Mouse (Mus musculus) left cerebral cortex, adult 2 months (tissue): ENCODE measurements around the gene Lsamp. TPM values are rescaled to one million over a fixed set of nuclear protein-coding genes. Genes with fewer than 3 reads are reported as not detected.

Source experiments
- DNase-seq, 2 experiments: peaks; one replicate each; pipeline ENCODE4 v3.0.0; 2021 to 2022; ENCODE audit warnings: low spot score in 2 of 2, mixed read lengths in 1 of 2; ENCODE audit errors: extremely low spot score in 1 of 2
- H3K27ac ChIP-seq: fragments of 200-600 bp; 2 replicates; pipeline ENCODE4 v1.8.1; 2022
- H3K4me3 ChIP-seq: fragments of 200-600 bp; 2 replicates; pipeline ENCODE4 v1.8.1; 2022
- CTCF ChIP-seq: fragments of 200-600 bp; IDR thresholded peaks from 2 replicates; pipeline ENCODE4 v1.8.1; 2022; ENCODE audit warnings: antibody characterized with exemption, mild to moderate bottlenecking, moderate library complexity
- intact Hi-C: fragments of 180-260 bp; cut with DNase I; formaldehyde crosslinking; loops from one replicate; pipeline ENCODE4 v1.15.1; 2025
- total RNA-seq, 2 experiments: library from RNA; stranded (reverse); gene quantifications; 2 replicates each; pipeline ENCODE4 v1.2.3; 2021

The Lsamp gene
- total RNA-seq, 2 experiments from 2014 or later, result 245 to 265 TPM

DNA sequence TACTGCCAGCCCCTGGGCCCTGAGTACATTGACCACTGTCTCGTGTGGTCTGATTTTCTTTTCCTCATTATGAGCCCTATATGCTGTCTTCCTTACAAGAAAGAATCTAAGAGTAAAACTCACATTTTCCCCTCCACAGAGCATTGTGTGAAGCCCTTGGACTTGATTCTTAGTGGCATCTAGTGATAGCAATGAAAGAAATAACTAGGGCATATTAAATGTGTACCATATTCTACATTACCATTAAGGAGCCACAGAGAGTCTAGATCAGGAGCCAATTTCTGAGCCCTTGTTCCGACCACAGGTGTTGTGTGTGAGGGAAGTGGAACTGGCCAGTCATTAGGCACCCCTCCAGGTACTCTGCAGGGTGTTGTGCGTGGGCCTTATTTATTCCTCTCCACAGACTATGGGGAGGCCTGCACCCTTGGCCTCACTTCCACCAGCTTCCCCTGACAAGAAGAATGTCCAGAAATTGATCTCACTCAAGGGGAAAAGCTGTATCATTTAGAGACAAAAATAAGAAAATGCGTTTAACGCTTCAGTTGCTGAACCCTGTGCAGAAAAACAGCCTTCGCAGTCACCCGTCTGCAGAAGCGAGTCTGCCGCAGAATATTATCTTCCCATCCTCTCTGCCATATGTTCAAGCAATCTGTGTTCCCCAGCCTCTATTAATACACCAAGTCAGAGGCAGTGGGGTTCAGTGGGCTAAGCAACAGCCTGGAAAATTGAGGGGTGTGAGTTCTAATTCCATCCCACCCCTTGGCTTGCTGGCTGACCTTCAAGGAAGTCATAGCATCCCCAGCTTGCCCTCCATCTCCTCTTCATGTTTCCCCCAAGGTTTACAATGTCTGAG is 2032.9 kb downstream of the Lsamp start:
- Histone ChIP-seq H3K4me3 (no peak overlapping the region), H3K27ac (no peak overlapping the region)
- no peak for TF ChIP-seq CTCF
- intact Hi-C loops, result no loop called here
- no peak for DNase-seq

DNA sequence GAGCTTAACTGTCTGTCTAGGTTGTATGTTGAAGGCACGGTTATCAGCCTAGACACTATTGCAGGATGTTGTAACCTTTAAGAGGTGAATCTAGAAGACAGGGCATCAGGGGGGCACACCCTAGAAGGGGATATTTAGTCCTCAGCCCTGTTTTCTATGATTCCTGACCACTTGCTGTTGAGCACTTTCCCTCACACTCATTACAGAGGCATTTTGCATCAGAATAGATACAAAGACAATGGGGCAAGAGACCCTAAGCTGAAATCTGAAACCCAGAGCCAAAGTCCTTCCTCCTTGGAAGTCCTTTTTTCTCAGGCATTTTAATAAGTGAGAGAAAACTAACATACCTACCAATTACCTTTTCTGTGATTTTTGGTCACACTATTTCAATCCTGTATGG is 2038.4 kb downstream of the Lsamp start:
- no peak for TF ChIP-seq CTCF
- intact Hi-C loops, result no loop called here
- DNase-seq, result no peak
- Histone ChIP-seq H3K4me3 (no peak overlapping the region), H3K27ac (no peak overlapping the region)

DNA sequence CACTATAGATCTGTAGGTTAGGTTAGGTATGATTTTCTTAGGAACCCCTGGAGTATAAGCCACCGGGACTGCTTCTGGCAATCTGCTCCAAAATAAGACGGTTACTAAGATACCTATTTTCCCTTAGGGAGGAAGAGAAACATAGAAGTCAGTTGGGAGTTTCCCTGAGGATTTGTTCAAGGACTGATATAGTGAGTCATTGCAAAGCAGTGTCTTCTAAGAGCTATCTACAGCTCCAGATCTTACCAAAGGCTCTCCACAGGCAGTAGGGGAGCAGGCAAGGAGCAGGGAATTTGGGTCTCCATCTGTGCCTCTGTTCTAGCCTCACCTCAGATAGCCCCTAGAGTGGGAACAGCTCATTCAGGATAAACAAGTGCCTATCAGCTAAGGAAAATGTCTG is 2047.9 kb downstream of the Lsamp start:
- 0 out of 2 replicates have a peak overlapping the region, but pooled peaks have one; percentile 1 for H3K27ac ChIP-seq
- no peak overlapping the region for H3K4me3 ChIP-seq
- no peak for TF ChIP-seq CTCF
- intact Hi-C loops, result no loop called here
- no peak for DNase-seq

DNA sequence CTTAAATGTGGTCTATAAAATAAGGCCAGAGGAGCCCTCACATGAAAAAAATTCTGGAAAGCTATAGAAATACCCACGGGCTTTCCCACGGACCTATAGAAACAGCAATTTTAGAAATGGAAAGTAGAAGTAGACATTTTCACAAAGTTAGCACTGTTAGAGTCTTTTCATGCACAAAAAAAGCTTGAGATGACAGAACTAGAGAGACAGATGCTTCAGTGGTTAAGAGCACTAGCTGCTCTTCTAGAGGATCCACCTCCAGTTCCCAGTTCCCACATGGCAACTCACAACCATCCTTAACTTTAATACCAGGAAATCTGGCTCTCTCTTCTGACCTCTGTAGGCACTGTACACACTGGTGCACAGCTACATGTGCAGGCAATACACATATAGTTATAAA is 2049.3 kb downstream of the Lsamp start:
- no peak for DNase-seq
- intact Hi-C loops, result no loop called here
- Histone ChIP-seq H3K4me3 (no peak overlapping the region), H3K27ac (no peak overlapping the region)
- no peak for TF ChIP-seq CTCF

DNA sequence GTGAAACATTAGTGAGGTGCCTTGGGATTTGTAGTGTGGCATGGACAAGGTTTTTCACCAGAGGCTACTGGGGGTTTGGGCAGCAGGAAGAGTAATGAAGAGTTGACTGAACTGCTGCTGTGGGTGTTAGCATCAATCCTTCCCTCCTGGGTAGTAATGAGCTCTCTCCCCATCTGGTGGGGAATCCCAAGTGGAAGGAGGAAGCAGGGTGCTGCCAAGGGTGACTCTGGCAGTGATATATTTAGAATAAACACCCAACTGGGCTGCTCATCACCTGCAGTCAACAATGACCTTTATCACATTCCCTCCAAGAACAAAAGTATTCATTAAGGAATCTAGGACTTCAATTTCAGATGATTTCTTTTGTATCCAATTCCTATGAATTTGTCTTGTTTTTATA is 2064.0 kb downstream of the Lsamp start:
- no peak overlapping the region for H3K27ac ChIP-seq
- no peak for DNase-seq
- intact Hi-C loops, result loop anchor here (5.0 kb wide), 1 partner anchor 199 kb away; no protein-coding TSS in a partner anchor
- no peak overlapping the region for H3K4me3 ChIP-seq
- TF ChIP-seq CTCF, result no peak

DNA sequence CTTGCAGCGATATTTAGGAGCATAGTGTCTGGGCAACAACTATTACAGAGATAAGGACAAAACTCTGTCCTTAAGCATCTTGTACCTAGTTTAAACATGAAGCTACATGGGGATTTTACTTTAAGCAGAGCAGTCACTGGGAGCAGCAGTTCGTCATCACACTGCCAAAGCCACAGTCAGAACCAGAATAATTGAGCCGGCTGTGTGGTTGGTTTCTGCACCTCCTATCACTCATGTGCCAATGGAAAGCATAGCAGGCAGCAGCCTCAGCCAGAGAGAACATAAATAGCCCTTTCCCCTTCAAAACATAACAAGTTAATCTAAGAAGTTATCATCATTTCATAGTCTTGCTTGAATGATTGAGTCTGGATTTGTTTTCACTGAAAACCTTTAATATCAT is 2075.8 kb downstream of the Lsamp start:
- Histone ChIP-seq H3K4me3 (no peak overlapping the region), H3K27ac (no peak overlapping the region)
- no peak for DNase-seq
- TF ChIP-seq CTCF, result no peak
- intact Hi-C loops, result no loop called here

DNA sequence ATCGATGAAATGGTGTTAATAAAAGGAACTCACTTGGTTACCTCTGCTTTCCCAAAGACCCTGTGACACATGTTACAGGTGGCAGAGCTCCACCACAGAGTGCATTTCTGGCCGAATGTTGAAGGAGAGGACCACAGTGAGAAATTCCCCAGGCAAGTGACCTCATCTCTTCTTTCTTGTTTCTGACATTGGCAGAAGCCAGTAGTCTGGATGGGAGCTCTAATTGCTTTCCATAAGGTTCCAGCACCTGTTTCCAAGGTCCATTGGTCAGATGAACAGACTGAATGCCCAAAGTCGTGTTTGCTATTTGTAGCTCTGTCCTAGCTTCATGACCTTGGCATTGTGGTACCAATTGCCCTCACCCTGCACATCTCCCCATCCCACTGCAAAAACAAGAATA is 2090.2 kb downstream of the Lsamp start:
- intact Hi-C loops, result no loop called here
- Histone ChIP-seq H3K27ac (no peak overlapping the region), H3K4me3 (no peak overlapping the region)
- TF ChIP-seq CTCF, result no peak
- no peak for DNase-seq

DNA sequence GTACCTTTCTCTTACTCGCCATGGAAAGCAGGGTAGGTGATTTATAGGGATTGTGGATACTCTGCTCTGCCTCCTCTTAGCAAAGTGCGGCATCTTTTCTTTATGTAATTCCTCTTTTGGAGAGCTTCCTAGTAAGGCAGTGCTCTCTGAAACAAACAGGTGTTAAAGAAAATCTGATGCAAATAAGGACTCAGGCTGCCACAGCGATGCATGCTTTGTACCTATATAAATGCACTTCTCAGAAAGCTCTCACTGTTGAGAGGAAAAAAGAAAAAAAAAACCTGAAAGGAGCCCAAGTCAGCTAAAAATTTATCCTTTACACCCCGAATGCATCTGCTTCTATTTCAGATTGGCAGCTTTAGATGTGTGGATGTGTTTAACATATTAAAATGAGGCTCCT is 2095.4 kb downstream of the Lsamp start:
- intact Hi-C loops, result loop anchor here (1.0 kb wide), 1 partner anchor 144 kb away; no protein-coding TSS in a partner anchor
- no peak overlapping the region for H3K4me3 ChIP-seq
- TF ChIP-seq CTCF, result no peak
- no peak for DNase-seq
- peak overlapping the region; percentile 80 for H3K27ac ChIP-seq

DNA sequence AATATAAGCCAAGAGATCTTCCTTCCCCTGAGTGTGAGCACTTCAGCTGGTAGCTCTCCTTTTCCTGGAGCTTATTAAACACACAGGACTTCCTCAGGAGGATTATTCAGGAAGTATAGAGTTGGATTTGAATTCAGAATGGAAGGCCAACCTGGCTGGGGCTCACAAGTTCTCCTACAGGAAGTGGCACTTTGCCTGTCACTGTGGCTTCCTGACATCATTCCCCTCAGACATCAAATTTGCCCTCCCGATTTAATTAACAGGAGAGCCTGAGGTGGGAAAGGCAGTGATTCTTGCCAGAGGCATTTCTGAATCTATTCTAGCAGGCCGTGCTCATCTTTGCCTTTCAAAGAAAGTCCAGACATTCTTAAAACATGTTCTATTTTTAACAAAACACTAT is 2097.4 kb downstream of the Lsamp start:
- H3K27ac ChIP-seq, result no peak overlapping the region
- TF ChIP-seq CTCF, result no peak
- H3K4me3 ChIP-seq, result no peak overlapping the region
- intact Hi-C loops, result no loop called here
- no peak for DNase-seq

DNA sequence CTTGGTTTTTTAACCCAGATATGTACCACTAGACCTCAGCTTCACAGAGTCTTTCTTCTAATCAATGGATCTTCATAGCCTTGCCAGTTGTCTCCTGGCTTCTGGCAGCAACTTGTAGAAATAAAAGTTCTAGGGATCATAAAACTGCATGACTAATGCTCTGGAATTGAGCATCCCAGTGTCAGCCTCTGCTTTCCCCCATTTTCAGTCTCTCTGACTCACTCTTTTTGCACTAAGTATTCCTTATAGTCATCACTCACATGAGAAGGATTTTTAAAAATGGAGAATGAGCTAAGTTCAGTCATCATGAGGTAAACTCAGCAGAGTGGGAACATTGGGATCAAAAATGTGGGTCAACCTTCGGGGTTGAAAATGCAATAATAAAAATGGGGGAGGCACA is 2113.3 kb downstream of the Lsamp start:
- no peak overlapping the region for H3K4me3 ChIP-seq
- intact Hi-C loops, result no loop called here
- no peak for DNase-seq
- no peak for TF ChIP-seq CTCF
- no peak overlapping the region for H3K27ac ChIP-seq

DNA sequence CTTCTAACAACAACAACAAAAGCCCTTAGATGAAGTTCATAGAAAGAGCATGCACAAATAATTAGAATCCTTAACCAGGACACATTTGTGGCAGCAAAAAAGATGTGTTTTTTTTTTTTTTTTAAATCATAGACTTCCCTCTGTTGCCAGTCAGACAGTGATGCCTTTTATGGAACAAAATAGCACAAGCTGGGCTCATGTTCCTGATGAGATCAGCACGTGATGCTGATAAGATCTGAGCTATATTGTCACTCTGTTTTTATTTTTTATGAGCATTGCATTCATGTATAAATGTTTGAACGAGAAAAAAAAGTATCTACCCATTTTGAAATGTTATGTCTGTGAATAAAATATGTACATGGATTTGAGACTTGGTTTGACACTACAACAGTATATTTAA is 2118.0 kb downstream of the Lsamp start:
- intact Hi-C loops, result no loop called here

DNA sequence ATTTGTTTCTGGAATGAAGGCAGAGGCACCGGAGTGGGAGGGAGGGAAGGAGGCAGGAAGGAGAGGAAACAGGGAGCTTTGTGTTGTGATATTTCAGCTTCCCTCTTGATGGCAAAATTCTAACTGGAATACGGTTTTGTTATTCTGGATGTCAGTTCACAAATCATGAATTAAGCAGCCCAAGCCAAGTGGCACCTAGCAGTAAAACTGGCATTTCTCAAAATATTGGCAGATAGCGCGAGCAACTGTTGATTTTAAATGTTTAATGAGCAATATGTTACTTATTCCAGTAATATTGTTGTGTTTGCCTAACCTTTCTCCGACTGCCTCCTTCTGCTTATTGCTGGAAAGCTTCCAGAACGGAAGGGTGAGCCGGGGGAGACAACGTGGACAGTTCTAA is 2118.5 kb downstream of the Lsamp start:
- DNase-seq, result no peak
- intact Hi-C loops, result no loop called here
- Histone ChIP-seq H3K4me3 (no peak overlapping the region), H3K27ac (no peak overlapping the region)
- no peak for TF ChIP-seq CTCF

More for the DNA sequence above, 2118.0 kb downstream of the Lsamp start:
- no peak overlapping the region for H3K4me3 ChIP-seq
- DNase-seq, result no peak
- TF ChIP-seq CTCF, result no peak
- H3K27ac ChIP-seq, result no peak overlapping the region

DNA sequence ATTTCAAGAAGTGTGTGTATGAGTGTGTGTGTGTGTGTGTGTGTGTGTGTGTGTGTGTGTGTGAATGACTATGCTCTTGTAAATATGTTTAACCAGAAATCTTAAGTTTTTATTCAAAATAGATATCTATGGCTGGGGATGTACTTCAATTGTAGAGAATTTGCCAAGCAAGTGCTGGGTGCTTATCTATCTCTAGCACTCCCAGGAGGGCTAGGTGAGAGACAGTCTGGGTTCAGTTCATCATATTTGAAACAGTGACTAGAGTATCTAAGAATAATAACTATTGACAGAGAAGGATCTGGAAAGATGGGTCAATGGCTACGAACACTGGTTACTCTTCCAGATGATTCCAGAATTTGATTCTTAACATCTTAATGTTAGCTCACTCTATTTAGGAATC is 2128.1 kb downstream of the Lsamp start:
- no peak overlapping the region for H3K4me3 ChIP-seq
- no peak for DNase-seq
- no peak for TF ChIP-seq CTCF
- H3K27ac ChIP-seq, result no peak overlapping the region
- intact Hi-C loops, result no loop called here
